25 mouse cellular contexts compared by ENCODE assay signal in the genomic region with DNA sequence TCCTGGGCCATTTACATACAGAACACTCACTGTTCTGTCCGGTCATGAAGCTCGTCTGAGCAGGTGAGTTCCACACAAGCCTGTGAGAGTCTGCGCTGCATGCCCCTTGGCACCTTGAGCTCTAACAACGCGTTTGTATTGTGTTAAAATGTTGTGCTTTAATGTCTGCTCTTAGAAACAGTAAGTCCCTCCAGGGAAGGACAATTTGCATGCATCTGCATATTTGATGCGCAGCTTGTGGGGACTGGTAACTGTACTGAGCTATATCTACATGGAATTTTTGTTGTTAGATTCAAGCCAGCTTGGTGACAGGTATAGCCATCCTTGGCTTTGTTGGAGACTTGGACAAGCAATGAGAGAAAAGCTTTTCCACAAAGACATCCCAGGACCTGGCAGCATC. TPM values are rescaled to one million over a fixed set of nuclear protein-coding genes. Genes with fewer than 3 reads are reported as not detected.
DNase-seq lines count a peak whose midpoint lies in the region; ATAC-seq and TF ChIP-seq lines count a peak whose summit lies in the region.
"Had no signal": no experiment of that assay in that cellular context is flagged by ENCODE, and none has a peak within 500 bp of the region (broad histone marks: within the 10 kb centered on the region; RNA-seq: fewer than 3 reads in every experiment).

No protein-coding gene starts in this region.

- DNase-seq in forebrain, embryonic 10.5 days (ENCODE audit: extremely low spot score, low spot score): no peak
- DNase-seq in hindbrain, embryonic 11.5 days (ENCODE audit: low spot score): no peak
- DNase-seq in brain, embryonic 14.5 days (ENCODE audit: low read depth): peak; percentile 62
- no peak for DNase-seq in kidney, adult 11 months
- DNase-seq: adrenal gland, postnatal 10 days; cerebellum, adult 11-12 months; cerebellum, adult 9-11 months; embryo, embryonic 11 days; heart, adult 2 months; heart, postnatal 4 days; kidney, adult 2 months; kidney, postnatal 36 days; right cerebral cortex, adult 18-20 months; spleen, adult 18-20 months; thymus, postnatal 25 days had no signal

- H3K9me3 ChIP-seq in forebrain, embryonic 13.5 days (replicated peaks): no peaks in the 10 kb centered on the region
- no peaks in the 10 kb centered on the region for H3K9me3 ChIP-seq in forebrain, embryonic 10.5 days
- no peaks in the 10 kb centered on the region for H3K9me3 ChIP-seq in hindbrain, embryonic 15.5 days
- H3K9me3 ChIP-seq in hindbrain, embryonic 11.5 days (ENCODE audit: control insufficient read depth, low read length): no peaks in the 10 kb centered on the region
- H3K9me3 ChIP-seq in midbrain, embryonic 16.5 days (replicated peaks; ENCODE audit: control insufficient read depth, low read length, poor library complexity, severe bottlenecking): no peaks in the 10 kb centered on the region
- H3K9me3 ChIP-seq: embryonic facial prominence, embryonic 12.5 days; heart, embryonic 12.5 days; limb, embryonic 12.5 days; lung, embryonic 15.5 days had no signal

- peak; percentile 43; the same call in 1 of the 2 replicates for ATAC-seq in forebrain, embryonic 13.5 days
- ATAC-seq in hindbrain, embryonic 15.5 days (ENCODE audit: low FRiP score, low read depth): no peak
- no peak for ATAC-seq in hindbrain, embryonic 11.5 days (ENCODE audit: low FRiP score)
- ATAC-seq in midbrain, embryonic 16.5 days: no peak
- ATAC-seq: Patski had no signal

- WGBS in forebrain, embryonic 13.5 days: 73% methylated on average over 6 of the region's 6 CpGs
- WGBS in forebrain, embryonic 10.5 days: 81% methylated on average over 6 of the region's 6 CpGs
- 50% methylated on average over 6 of the region's 6 CpGs for WGBS in hindbrain, embryonic 15.5 days
- 86% methylated on average over 6 of the region's 6 CpGs for WGBS in hindbrain, embryonic 11.5 days
- 44% methylated on average over 6 of the region's 6 CpGs for WGBS in midbrain, embryonic 16.5 days

- no peak for TF ChIP-seq CTCF in brain, embryonic 14.5 days (IDR thresholded peaks at IDR 0.05; ENCODE audit: borderline replicate concordance, extremely low read depth, insufficient read depth, insufficient read length)

- no peak overlapping the region for H3K9ac ChIP-seq in forebrain, embryonic 13.5 days
- H3K9ac ChIP-seq in hindbrain, embryonic 15.5 days: no peak overlapping the region
- H3K9ac ChIP-seq in hindbrain, embryonic 11.5 days (ENCODE audit: low read depth, low read length): no peak overlapping the region
- no peak overlapping the region for H3K9ac ChIP-seq in midbrain, embryonic 16.5 days (ENCODE audit: low read depth, low read length)
- H3K9ac ChIP-seq: embryonic facial prominence, embryonic 12.5 days; heart, embryonic 12.5 days; limb, embryonic 12.5 days; lung, embryonic 15.5 days had no signal

- H3K4me2 ChIP-seq in forebrain, embryonic 13.5 days: no peak overlapping the region
- H3K4me2 ChIP-seq in hindbrain, embryonic 15.5 days: no peak overlapping the region
- no peak overlapping the region for H3K4me2 ChIP-seq in hindbrain, embryonic 11.5 days (replicated peaks; ENCODE audit: low read depth, low read length)
- H3K4me2 ChIP-seq in midbrain, embryonic 16.5 days (ENCODE audit: low read length): no peak overlapping the region
- H3K4me2 ChIP-seq: embryonic facial prominence, embryonic 12.5 days; heart, embryonic 12.5 days; limb, embryonic 12.5 days; lung, embryonic 15.5 days had no signal

- H3K27ac ChIP-seq in forebrain, embryonic 13.5 days: peak overlapping the region; percentile 58
- H3K27ac ChIP-seq in forebrain, embryonic 10.5 days: no peak overlapping the region
- H3K27ac ChIP-seq in hindbrain, embryonic 15.5 days (replicated peaks): peak overlapping the region; percentile 22; the same call in 1 of the 2 replicates
- no peak overlapping the region for H3K27ac ChIP-seq in hindbrain, embryonic 11.5 days (ENCODE audit: low read depth, low read length)
- H3K27ac ChIP-seq in midbrain, embryonic 16.5 days (ENCODE audit: low read length): peak overlapping the region; percentile 50
- H3K27ac ChIP-seq: embryonic facial prominence, embryonic 12.5 days; heart, adult 2 months; layer of hippocampus, adult 2 months; left cerebral cortex, adult 2 months; limb, embryonic 12.5 days; lung, embryonic 15.5 days had no signal

- H3K27me3 ChIP-seq in forebrain, embryonic 13.5 days: no peaks in the 10 kb centered on the region
- H3K27me3 ChIP-seq in forebrain, embryonic 10.5 days (ENCODE audit: poor library complexity, severe bottlenecking): no peaks in the 10 kb centered on the region
- no peaks in the 10 kb centered on the region for H3K27me3 ChIP-seq in hindbrain, embryonic 15.5 days
- H3K27me3 ChIP-seq in hindbrain, embryonic 11.5 days (ENCODE audit: control insufficient read depth, insufficient read depth, low read length): no peaks in the 10 kb centered on the region
- no peaks in the 10 kb centered on the region for H3K27me3 ChIP-seq in midbrain, embryonic 16.5 days (ENCODE audit: control insufficient read depth, insufficient read depth, low read depth, low read length)
- H3K27me3 ChIP-seq: embryonic facial prominence, embryonic 12.5 days; limb, embryonic 12.5 days; Patski had no signal

- H3K4me3 ChIP-seq in forebrain, embryonic 13.5 days: no peak overlapping the region
- H3K4me3 ChIP-seq in forebrain, embryonic 10.5 days: no peak overlapping the region
- no peak overlapping the region for H3K4me3 ChIP-seq in hindbrain, embryonic 15.5 days
- H3K4me3 ChIP-seq in hindbrain, embryonic 11.5 days (ENCODE audit: low read depth, low read length): no peak overlapping the region
- no peak overlapping the region for H3K4me3 ChIP-seq in midbrain, embryonic 16.5 days (ENCODE audit: low read depth, low read length)
- H3K4me3 ChIP-seq: embryonic facial prominence, embryonic 12.5 days; heart, adult 2 months; heart, embryonic 12.5 days; layer of hippocampus, adult 2 months; left cerebral cortex, adult 2 months; limb, embryonic 12.5 days; lung, embryonic 15.5 days had no signal

- no peaks in the 10 kb centered on the region for H3K36me3 ChIP-seq in forebrain, embryonic 13.5 days (ENCODE audit: poor library complexity, severe bottlenecking)
- H3K36me3 ChIP-seq in forebrain, embryonic 10.5 days (replicated peaks): no peaks in the 10 kb centered on the region
- no peaks in the 10 kb centered on the region for H3K36me3 ChIP-seq in hindbrain, embryonic 15.5 days
- no peaks in the 10 kb centered on the region for H3K36me3 ChIP-seq in hindbrain, embryonic 11.5 days (ENCODE audit: control insufficient read depth, insufficient read depth, low read length)
- no peaks in the 10 kb centered on the region for H3K36me3 ChIP-seq in midbrain, embryonic 16.5 days (ENCODE audit: control insufficient read depth, insufficient read depth, low read length)
- H3K36me3 ChIP-seq: embryonic facial prominence, embryonic 12.5 days; heart, embryonic 12.5 days; limb, embryonic 12.5 days; lung, embryonic 15.5 days had no signal

- no peak for TF ChIP-seq POLR2A in brain, embryonic 14.5 days (IDR thresholded peaks at IDR 0.05; ENCODE audit: borderline replicate concordance, extremely low read depth, insufficient read depth, insufficient read length, poor library complexity, severe bottlenecking)

- H3K4me1 ChIP-seq in forebrain, embryonic 13.5 days: peaks cover 28% of the 10 kb centered on the region
- peaks cover 8% of the 10 kb centered on the region; the same call in 1 of the 2 replicates for H3K4me1 ChIP-seq in forebrain, embryonic 10.5 days
- H3K4me1 ChIP-seq in hindbrain, embryonic 15.5 days (replicated peaks): peaks cover 36% of the 10 kb centered on the region
- H3K4me1 ChIP-seq in hindbrain, embryonic 11.5 days (replicated peaks; ENCODE audit: control insufficient read depth, insufficient read depth, low read length): no peaks in the 10 kb centered on the region
- H3K4me1 ChIP-seq in midbrain, embryonic 16.5 days (ENCODE audit: control insufficient read depth, insufficient read depth, low read length): peaks cover 30% of the 10 kb centered on the region

RNA-seq across cellular contexts. Expression of a gene that starts 55.1 kb away (rescaled TPM):
- 31.1 and 38.6 TPM in 2 replicates for polyA plus RNA-seq in forebrain, embryonic 13.5 days (2015; fragmentation: Nextera tagmentation; extraction: Ambion mirVana)
- polyA plus RNA-seq in forebrain, embryonic 10.5 days (2016; fragmentation: Nextera tagmentation; extraction: Ambion mirVana): 40.7 and 40.9 TPM in 2 replicates
- 63.2 and 63.7 TPM in 2 replicates for polyA plus RNA-seq in hindbrain, embryonic 15.5 days (2015; fragmentation: Nextera tagmentation; extraction: Ambion mirVana)
- 47.0 and 53.5 TPM in 2 replicates for polyA plus RNA-seq in hindbrain, embryonic 11.5 days (2014; fragmentation: Nextera tagmentation; extraction: Ambion mirVana)
- 42.0 and 50.3 TPM in 2 replicates for polyA plus RNA-seq in brain, embryonic 14.5 days (2012; rRNA removed)
- 45.7 and 49.0 TPM in 2 replicates for polyA plus RNA-seq in midbrain, embryonic 16.5 days (2015; fragmentation: Nextera tagmentation; extraction: Ambion mirVana)

Comparison
In these comparisons a context has a peak if more than half of its experiments do, and no peak if none do; other contexts are left out.
1. H3K27ac ChIP-seq: peak in forebrain, embryonic 13.5 days (single experiment), hindbrain, embryonic 15.5 days (single experiment) and midbrain, embryonic 16.5 days (single experiment); none in forebrain, embryonic 10.5 days (single experiment) and hindbrain, embryonic 11.5 days (single experiment).